Mouse (Mus musculus) cortical plate, adult 2 months (tissue): ENCODE results near the gene Prickle2.

Experiments
- CTCF ChIP-seq: fragments of 200-500 bp; IDR thresholded peaks from 2 replicates; pipeline ENCODE4 v1.5.1; 2011; ENCODE audit warnings: mild to moderate bottlenecking, control low read depth, low read length; ENCODE audit not compliant: insufficient read depth; ENCODE audit errors: extremely low read depth
- POLR2A ChIP-seq: fragments of 200-500 bp; IDR thresholded peaks from 2 replicates; pipeline ENCODE4 v1.6.1; 2011; ENCODE audit warnings: mild to moderate bottlenecking, low read length, control low read depth; ENCODE audit not compliant: insufficient read depth; ENCODE audit errors: extremely low read depth

GRCm38 (mm10) chr6:92640896-92641295 lies 65.1 kb downstream of the Prickle2 start:
- TF ChIP-seq POLR2A, result no peak
- TF ChIP-seq CTCF, result no peak
